Mouse (Mus musculus) heart, embryonic 16.5 days (tissue): ENCODE data around the gene Lce1a1. TPM values are rescaled to one million over a fixed set of nuclear protein-coding genes. Genes with fewer than 3 reads are reported as not detected.

Experiments
- polyA plus RNA-seq: library from polyadenylated mRNA; unstranded; fragments of >200 nt; fragmentation: Nextera tagmentation; extraction: Ambion mirVana; gene quantifications from 2 replicates; pipeline ENCODE4 v1.2.1, GENCODE M21; 2015

Lce1a1 gene
- polyA plus RNA-seq, 1 experiment from 2014 or later, result not detected

Other genes with a start within 250 kb of the Lce1a1 start
- gene Sprr2i, start 240.3 kb downstream of the Lce1a1 start, polyA plus RNA-seq, result not detected in 2 replicates
- gene Sprr2j-ps, start 230.2 kb downstream of the Lce1a1 start, polyA plus RNA-seq, result not detected in 2 replicates
- gene Gm9774, start 218.9 kb downstream of the Lce1a1 start, polyA plus RNA-seq, result 3.8 and 18.9 TPM in 2 replicates
- gene Sprr2k, start 215.7 kb downstream of the Lce1a1 start, polyA plus RNA-seq, result not detected in 2 replicates
- gene Sprr1b, start 209.5 kb downstream of the Lce1a1 start, polyA plus RNA-seq, result 0.19 TPM in 1 of 2 replicates, not detected in the other
- not detected in 2 replicates for gene Sprr3, start 189.6 kb downstream of the Lce1a1 start, polyA plus RNA-seq
- 1.2 and 1.6 TPM in 2 replicates for gene Sprr1a, start 162.4 kb downstream of the Lce1a1 start, polyA plus RNA-seq
- gene Sprr4, start 147.8 kb downstream of the Lce1a1 start, polyA plus RNA-seq, result not detected in 2 replicates
- gene 2310046K23Rik, start 113.8 kb downstream of the Lce1a1 start, polyA plus RNA-seq, result not detected in 2 replicates
- 0.14 TPM in 1 of 2 replicates, not detected in the other for gene Ivl, start 74.6 kb downstream of the Lce1a1 start, polyA plus RNA-seq
- not detected in 2 replicates for gene Smcp, start 59.3 kb downstream of the Lce1a1 start, polyA plus RNA-seq
- not detected in 2 replicates for gene 2210017I01Rik, start 40.8 kb downstream of the Lce1a1 start, polyA plus RNA-seq
- not detected in 2 replicates for gene Lce6a, start 26.6 kb downstream of the Lce1a1 start, polyA plus RNA-seq
- not detected in 2 replicates for gene Lce1b, start 8.6 kb upstream of the Lce1a1 start, polyA plus RNA-seq
- not detected in 2 replicates for gene Lce1a2, start 22.0 kb upstream of the Lce1a1 start, polyA plus RNA-seq
- not detected in 2 replicates for gene Lce1c, start 30.9 kb upstream of the Lce1a1 start, polyA plus RNA-seq
- not detected in 2 replicates for gene Lce1d, start 38.9 kb upstream of the Lce1a1 start, polyA plus RNA-seq
- not detected in 2 replicates for gene Lce1e, start 60.8 kb upstream of the Lce1a1 start, polyA plus RNA-seq
- gene Lce1f, start 72.0 kb upstream of the Lce1a1 start, polyA plus RNA-seq, result not detected in 2 replicates
- not detected in 2 replicates for gene Gm38119, start 90.8 kb upstream of the Lce1a1 start, polyA plus RNA-seq
- 0.16 TPM in 1 of 2 replicates, not detected in the other for gene Lce1g, start 104.0 kb upstream of the Lce1a1 start, polyA plus RNA-seq
- gene Lce1h, start 116.8 kb upstream of the Lce1a1 start, polyA plus RNA-seq, result not detected in 2 replicates
- gene Lce1i, start 130.6 kb upstream of the Lce1a1 start, polyA plus RNA-seq, result not detected in 2 replicates
- not detected in 2 replicates for gene Lce1j, start 142.2 kb upstream of the Lce1a1 start, polyA plus RNA-seq
- not detected in 2 replicates for gene Lce1k, start 159.6 kb upstream of the Lce1a1 start, polyA plus RNA-seq
- 0.08 TPM in 1 of 2 replicates, not detected in the other for gene Kprp, start 178.9 kb upstream of the Lce1a1 start, polyA plus RNA-seq
- not detected in 2 replicates for gene Lce1l, start 203.0 kb upstream of the Lce1a1 start, polyA plus RNA-seq
- not detected in 2 replicates for gene 2310050C09Rik, start 221.9 kb upstream of the Lce1a1 start, polyA plus RNA-seq